Mouse (Mus musculus): ENCODE data around the gene Uckl1. TPM values are rescaled to one million over a fixed set of nuclear protein-coding genes. Genes with fewer than 3 reads are reported as not detected.

Gene Uckl1
- total RNA-seq, 2 experiments from 2014 or later = 34.7 to 53.6 TPM

GRCm38 (mm10) chr2:181541761-181542380 is 42.8 kb downstream of the Uckl1 start:
- no peak for DNase-seq (ENCODE audit: extremely low spot score in 1 of 2, low spot score in 2 of 2)
- intact Hi-C loops (cut with DNase I) = no loop called here

- intact Hi-C loops (cut with DNase I) = no loop called here
- peak; percentile 31 to 61 for DNase-seq (ENCODE audit: extremely low spot score in 1 of 2, low spot score in 2 of 2)
These were observed 47.1 kb downstream of the Uckl1 start for GRCm38 (mm10) chr2:181537444-181538047.

GRCm38 (mm10) chr2:181536410-181536809 is 48.3 kb downstream of the Uckl1 start:
- intact Hi-C loops (cut with DNase I) = no loop called here
- no peak for DNase-seq (ENCODE audit: extremely low spot score in 1 of 2, low spot score in 2 of 2)

- DNase-seq (ENCODE audit: extremely low spot score in 1 of 2, low spot score in 2 of 2) = no peak
- intact Hi-C loops (cut with DNase I) = no loop called here
These were observed 52.1 kb downstream of the Uckl1 start for GRCm38 (mm10) chr2:181532589-181532988.

GRCm38 (mm10) chr2:181529076-181529475 is 55.6 kb downstream of the Uckl1 start:
- DNase-seq (ENCODE audit: extremely low spot score in 1 of 2, low spot score in 2 of 2) = no peak
- intact Hi-C loops (cut with DNase I) = no loop called here

- intact Hi-C loops (cut with DNase I) = no loop called here
These were observed 59.2 kb downstream of the Uckl1 start for GRCm38 (mm10) chr2:181525526-181525925.

GRCm38 (mm10) chr2:181522811-181523210 is 61.9 kb downstream of the Uckl1 start:
- DNase-seq (ENCODE audit: extremely low spot score in 1 of 2, low spot score in 2 of 2) = peak; percentile 27 to 39
- intact Hi-C loops (cut with DNase I) = loop anchor here (5.0 kb wide), 1 partner anchor 54 kb away; no protein-coding TSS in a partner anchor

More at GRCm38 (mm10) chr2:181525526-181525925, 59.2 kb downstream of the Uckl1 start:
- DNase-seq (ENCODE audit: extremely low spot score in 1 of 2, low spot score in 2 of 2) = no peak

- no peak for DNase-seq (ENCODE audit: extremely low spot score in 1 of 2, low spot score in 2 of 2)
- intact Hi-C loops (cut with DNase I) = loop anchor here (5.0 kb wide), 1 partner anchor 56 kb away; no protein-coding TSS in a partner anchor
These were observed 63.2 kb downstream of the Uckl1 start for GRCm38 (mm10) chr2:181521491-181521890.

- DNase-seq (ENCODE audit: extremely low spot score in 1 of 2, low spot score in 2 of 2) = no peak
- intact Hi-C loops (cut with DNase I) = loop anchor here (5.0 kb wide), 1 partner anchor 56 kb away; no protein-coding TSS in a partner anchor
These were observed 63.8 kb downstream of the Uckl1 start for GRCm38 (mm10) chr2:181520936-181521227.

GRCm38 (mm10) chr2:181520118-181520935 is 64.4 kb downstream of the Uckl1 start, which contains the start of gene Dnajc5:
Gene Dnajc5 (plus strand): TSS chr2:181520485.
- peak; percentile 97 to 99 for DNase-seq (ENCODE audit: extremely low spot score in 1 of 2, low spot score in 2 of 2)
- intact Hi-C loops (cut with DNase I) = loop anchor here (5.0 kb wide), 1 partner anchor 57 kb away; no protein-coding TSS in a partner anchor

GRCm38 (mm10) chr2:181519201-181519600 is 65.5 kb downstream of the Uckl1 start:
- no peak for DNase-seq (ENCODE audit: extremely low spot score in 1 of 2, low spot score in 2 of 2)
- intact Hi-C loops (cut with DNase I) = no loop called here

Small RNAs within 50 kb of the gene (microRNA-seq; reads per million reads assigned to microRNA genes)
- gene Mir7006 = 1.7 reads per million

Other genes with a start within 250 kb of the Uckl1 start
- gene Zgpat, start 220.0 kb downstream of the Uckl1 start, total RNA-seq (2021) = 10 to 100 TPM; 55.9 to 60.5 TPM
- gene Arfrp1, start 219.5 kb downstream of the Uckl1 start, total RNA-seq (2021) = 10 to 100 TPM; 39.8 to 44.2 TPM
- 10 to 100 TPM; 30.1 to 32.9 TPM for gene Lime1, start 204.8 kb downstream of the Uckl1 start, total RNA-seq (2021)
- gene Zbtb46, start 125.5 kb downstream of the Uckl1 start, total RNA-seq (2021) = 10 to 100 TPM; 17.1 to 19.9 TPM
- not detected for gene Abhd16b, start 91.7 kb downstream of the Uckl1 start, total RNA-seq (2021)
- gene Tpd52l2, start 87.8 kb downstream of the Uckl1 start, total RNA-seq (2021) = 10 to 100 TPM; 75.5 to 77.2 TPM
- gene Dnajc5, start 64.4 kb downstream of the Uckl1 start, total RNA-seq (2021) = 100 to 1,000 TPM; 320 to 333 TPM
- gene Prpf6, start 7.0 kb upstream of the Uckl1 start, total RNA-seq (2021) = 10 to 100 TPM; 44.9 to 48.8 TPM
- 100 to 1,000 TPM; 139 to 152 TPM for gene Zfp512b, start 7.9 kb upstream of the Uckl1 start, total RNA-seq (2021)
- 10 to 100 TPM; 27.1 to 28.8 TPM for gene Samd10, start 14.3 kb upstream of the Uckl1 start, total RNA-seq (2021)
- gene Gm29797, start 72.1 kb upstream of the Uckl1 start, total RNA-seq (2021) = under 1 TPM in 1 of 2 experiments, not detected in 1; 0.67 TPM
- gene Sox18, start 86.7 kb upstream of the Uckl1 start, total RNA-seq (2021) = 10 to 100 TPM; 13.9 to 14.7 TPM
- gene Tcea2, start 95.4 kb upstream of the Uckl1 start, total RNA-seq (2021) = 10 to 100 TPM; 57.3 to 62.7 TPM
- gene Rgs19, start 109.1 kb upstream of the Uckl1 start, total RNA-seq (2021) = 10 to 100 TPM; 48.8 to 57.2 TPM
- not detected for gene Lkaaear1, start 113.5 kb upstream of the Uckl1 start, total RNA-seq (2021)
- 10 to 100 TPM; 75.4 to 82.2 TPM for gene Oprl1, start 130.1 kb upstream of the Uckl1 start, total RNA-seq (2021)
- 10 to 100 TPM; 24.3 to 27.7 TPM for gene Myt1, start 178.4 kb upstream of the Uckl1 start, total RNA-seq (2021)

All from left cerebral cortex, postnatal 10 days (tissue).